Mouse (Mus musculus): ENCODE data around the gene Trp53rka.

Gene Trp53rka

GRCm38 (mm10) chr2:165492648-165493553, at the start of gene Trp53rka:
Gene Trp53rka, minus strand, starts transcription at chr2:165493324.
- CTCF ChIA-PET: interaction anchor here in 1 of 4 experiments (0.6 to 0.7 kb wide), 3 partner anchors 36 to 166 kb away, joined by 3 read pairs; no protein-coding TSS in a partner anchor
- POLR2A ChIA-PET: interaction anchor here in 3 of 4 experiments (0.6 to 1.2 kb wide), 10 partner anchors 11 to 841 kb away, joined by 3 to 4 read pairs (median 3); partner anchors contain the start of genes Acot8 (in 1 of the 3) and Zswim3 (in 1 of the 3)

GRCm38 (mm10) chr2:165540975-165541374, 47.9 kb upstream of the Trp53rka start:
- POLR2A ChIA-PET: no interaction called here

GRCm38 (mm10) chr2:165533789-165534188, 40.7 kb upstream of the Trp53rka start:
- ChIA-PET CTCF (interaction anchor here (0.5 to 1.7 kb wide), 5 partner anchors 47 to 264 kb away, joined by 3 to 6 read pairs (median 4); no protein-coding TSS in a partner anchor), POLR2A (no interaction called here)

More at GRCm38 (mm10) chr2:165540975-165541374, 47.9 kb upstream of the Trp53rka start:
- CTCF ChIA-PET: no interaction called here

- CTCF ChIA-PET: interaction anchor here (0.5 to 3.3 kb wide), 23 partner anchors 9 to 332 kb away, joined by 3 to 17 read pairs (median 3); partner anchors contain the start of gene Slc2a10 (in 1 of the 4)
- POLR2A ChIA-PET: interaction anchor here in 1 of 4 experiments (0.9 to 1.0 kb wide), 2 partner anchors 10 to 188 kb away, joined by 3 to 5 read pairs; no protein-coding TSS in a partner anchor
These were observed 36.0 kb upstream of the Trp53rka start for GRCm38 (mm10) chr2:165529106-165529505.

GRCm38 (mm10) chr2:165525609-165526008, 32.5 kb upstream of the Trp53rka start:
- POLR2A ChIA-PET: interaction anchor here in 1 of 4 experiments (1.2 kb wide), 1 partner anchor 344 kb away, joined by 3 read pairs; no protein-coding TSS in a partner anchor
- CTCF ChIA-PET: interaction anchor here in 3 of 4 experiments (0.6 to 2.0 kb wide), 13 partner anchors 8 to 700 kb away, joined by 3 to 10 read pairs (median 3); no protein-coding TSS in a partner anchor

- CTCF ChIA-PET: no interaction called here
- POLR2A ChIA-PET: no interaction called here
These were observed 22.1 kb upstream of the Trp53rka start for GRCm38 (mm10) chr2:165515178-165515728.

GRCm38 (mm10) chr2:165512870-165513600, 19.9 kb upstream of the Trp53rka start:
- CTCF ChIA-PET: interaction anchor here in 2 of 4 experiments (0.6 to 1.0 kb wide), 3 partner anchors 16 to 274 kb away, joined by 3 to 4 read pairs (median 3); no protein-coding TSS in a partner anchor
- POLR2A ChIA-PET: no interaction called here

GRCm38 (mm10) chr2:165512426-165512825, 19.3 kb upstream of the Trp53rka start:
- ChIA-PET POLR2A (interaction anchor here in 1 of 4 experiments (0.6 kb wide), 1 partner anchor 175 kb away, joined by 3 read pairs; no protein-coding TSS in a partner anchor), CTCF (interaction anchor here in 2 of 4 experiments (0.7 to 1.0 kb wide), 2 partner anchors 17 to 274 kb away, joined by 3 to 4 read pairs; no protein-coding TSS in a partner anchor)

- ChIA-PET POLR2A (interaction anchor here in 2 of 4 experiments (0.7 to 1.1 kb wide), 4 partner anchors 297 to 1202 kb away, joined by 3 to 5 read pairs (median 4); partner anchors contain the start of gene Prex1 (in 1 of the 2)), CTCF (interaction anchor here in 1 of 4 experiments (0.8 to 1.2 kb wide), 5 partner anchors 10 to 275 kb away, joined by 3 to 4 read pairs (median 3); no protein-coding TSS in a partner anchor)
These were observed 18.4 kb upstream of the Trp53rka start for GRCm38 (mm10) chr2:165511530-165511929.

- CTCF ChIA-PET: interaction anchor here in 1 of 4 experiments (0.7 to 1.2 kb wide), 6 partner anchors 10 to 275 kb away, joined by 3 to 4 read pairs (median 3); no protein-coding TSS in a partner anchor
- POLR2A ChIA-PET: interaction anchor here in 2 of 4 experiments (0.7 to 1.1 kb wide), 4 partner anchors 298 to 1203 kb away, joined by 3 to 5 read pairs (median 4); partner anchors contain the start of gene Prex1 (in 1 of the 2)
These were observed 17.9 kb upstream of the Trp53rka start for GRCm38 (mm10) chr2:165510914-165511458.

GRCm38 (mm10) chr2:165510466-165510865, 17.3 kb upstream of the Trp53rka start:
- CTCF ChIA-PET: interaction anchor here in 1 of 4 experiments (0.7 to 1.2 kb wide), 3 partner anchors 11 to 219 kb away, joined by 3 to 4 read pairs (median 3); no protein-coding TSS in a partner anchor

GRCm38 (mm10) chr2:165509686-165510085, 16.6 kb upstream of the Trp53rka start:
- CTCF ChIA-PET: no interaction called here
- POLR2A ChIA-PET: no interaction called here

More at GRCm38 (mm10) chr2:165510466-165510865, 17.3 kb upstream of the Trp53rka start:
- POLR2A ChIA-PET: interaction anchor here in 1 of 4 experiments (1.1 kb wide), 1 partner anchor 300 kb away, joined by 5 read pairs; no protein-coding TSS in a partner anchor

- POLR2A ChIA-PET: interaction anchor here in 1 of 4 experiments (0.8 kb wide), 1 partner anchor 276 kb away, joined by 3 read pairs; no protein-coding TSS in a partner anchor
- CTCF ChIA-PET: interaction anchor here in 1 of 4 experiments (0.6 to 1.1 kb wide), 2 partner anchors 26 to 90 kb away, joined by 3 to 4 read pairs; no protein-coding TSS in a partner anchor
These were observed 10.4 kb upstream of the Trp53rka start, which contains the start of gene Slc2a10 for GRCm38 (mm10) chr2:165503259-165504203. Gene Slc2a10, plus strand, starts transcription at chr2:165503787.

- ChIA-PET POLR2A (no interaction called here), CTCF (no interaction called here)
These were observed 5.7 kb upstream of the Trp53rka start for GRCm38 (mm10) chr2:165498816-165499215.

GRCm38 (mm10) chr2:165497706-165498275, 4.7 kb upstream of the Trp53rka start:
- CTCF ChIA-PET: interaction anchor here in 1 of 4 experiments (1.0 kb wide), 1 partner anchor 11 kb away, joined by 5 read pairs; no protein-coding TSS in a partner anchor
- POLR2A ChIA-PET: interaction anchor here in 1 of 4 experiments (1.0 kb wide), 1 partner anchor 283 kb away, joined by 3 read pairs; no protein-coding TSS in a partner anchor

- POLR2A ChIA-PET: interaction anchor here in 1 of 4 experiments (0.6 kb wide), 1 partner anchor 169 kb away, joined by 3 read pairs; no protein-coding TSS in a partner anchor
- CTCF ChIA-PET: interaction anchor here (0.5 to 1.7 kb wide), 19 partner anchors 9 to 1033 kb away, joined by 3 to 6 read pairs (median 4); no protein-coding TSS in a partner anchor
These were observed 3.1 kb upstream of the Trp53rka start for GRCm38 (mm10) chr2:165496251-165496650.
